Mouse (Mus musculus) ES-E14 (cell line): ENCODE results near the gene Defb29.

Experiments
- HCFC1 ChIP-seq: IDR thresholded peaks from 2 replicates; pipeline ENCODE4 v1.6.1; 2012; ENCODE audit warnings: low read length, inconsistent platforms, borderline replicate concordance; ENCODE audit not compliant: insufficient read depth
- MAFK ChIP-seq: IDR thresholded peaks from 2 replicates; pipeline ENCODE4 v1.6.1; 2014; ENCODE audit warnings: mild to moderate bottlenecking, low read depth, low read length, inconsistent platforms; ENCODE audit not compliant: insufficient read depth

DNA sequence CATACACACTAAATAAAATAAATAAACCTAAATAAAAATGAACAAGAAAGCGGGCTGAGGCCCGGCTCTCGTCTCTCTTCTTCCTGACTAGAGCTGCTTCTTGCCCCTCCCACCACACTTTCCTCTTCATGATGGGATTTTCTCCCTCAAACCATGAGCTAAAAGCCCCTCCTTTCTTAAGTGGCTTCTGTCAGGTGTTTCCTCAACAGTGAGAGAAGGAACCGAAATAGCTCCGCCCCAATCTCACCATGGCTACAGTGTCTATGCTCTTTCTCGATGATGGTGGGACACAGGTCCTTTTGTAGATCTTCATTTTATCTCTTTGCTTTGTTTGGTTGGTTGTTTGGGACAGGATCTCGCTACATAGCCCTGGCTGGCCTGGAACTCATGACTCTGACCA is 16.8 kb upstream of the Defb29 start:
- no peak for TF ChIP-seq MAFK
- no peak for TF ChIP-seq HCFC1
